Mouse (Mus musculus): Measurements from ENCODE around the gene Magee1. TPM values are rescaled to one million over a fixed set of nuclear protein-coding genes. Genes with fewer than 3 reads are reported as not detected.
"Not testable (repeated sequence)": the region's sequence is repeated elsewhere in the genome, so short reads cannot be mapped to it uniquely, and the experiment has no call there.

Gene Magee1
- total and polyA plus RNA-seq, 2 experiments from 2014 or later = 276 to 280 TPM

- no peaks in the 10 kb centered on the region for H3K9me3 ChIP-seq (ENCODE audit: low read length)
- DNase-seq (ENCODE audit: low spot score) (peak; percentile 71), ATAC-seq (ENCODE audit: low FRiP score) (no peak; the same call in 1 of the 2 replicates)
- no peaks in the 10 kb centered on the region for H3K36me3 ChIP-seq (ENCODE audit: insufficient read depth, low read length)
- H3K9ac ChIP-seq (replicated peaks; ENCODE audit: low read length, poor library complexity, severe bottlenecking) = no peak overlapping the region
- TF ChIP-seq CTCF (IDR thresholded peaks at IDR 0.05) = peak; percentile 82
- no peak overlapping the region for H3K4me2 ChIP-seq (ENCODE audit: low read depth, low read length, poor library complexity, severe bottlenecking)
- H3K4me1 ChIP-seq (ENCODE audit: insufficient read depth, low read length) = no peaks in the 10 kb centered on the region
- 39% methylated on average over 5 of the region's 5 CpGs for WGBS
- H3K27ac ChIP-seq (ENCODE audit: low read depth, low read length) = no peak overlapping the region
- no peaks in the 10 kb centered on the region; the same call in 1 of the 2 replicates for H3K27me3 ChIP-seq (ENCODE audit: insufficient read depth, low read length)
- no peak overlapping the region for H3K4me3 ChIP-seq (ENCODE audit: low read depth, low read length)
Measured at GRCm38 (mm10) chrX:105104175-105104574, 16.0 kb upstream of the Magee1 start.

- Histone ChIP-seq H3K27me3 (ENCODE audit: insufficient read depth, low read length) (no peaks in the 10 kb centered on the region; the same call in 1 of the 2 replicates), H3K9me3 (ENCODE audit: low read length) (no peaks in the 10 kb centered on the region), H3K4me1 (ENCODE audit: insufficient read depth, low read length) (no peaks in the 10 kb centered on the region), H3K27ac (ENCODE audit: low read depth, low read length) (no peak overlapping the region), H3K9ac (replicated peaks; ENCODE audit: low read length, poor library complexity, severe bottlenecking) (no peak overlapping the region), H3K4me3 (ENCODE audit: low read depth, low read length) (no peak overlapping the region), H3K36me3 (ENCODE audit: insufficient read depth, low read length) (no peaks in the 10 kb centered on the region), H3K4me2 (ENCODE audit: low read depth, low read length, poor library complexity, severe bottlenecking) (no peak overlapping the region)
- TF ChIP-seq CTCF (IDR thresholded peaks at IDR 0.05) = no peak
- DNase-seq (ENCODE audit: low spot score) (no peak), ATAC-seq (ENCODE audit: low FRiP score) (no peak)
- WGBS = 62% methylated on average over 2 of the region's 2 CpGs
Measured at GRCm38 (mm10) chrX:105114994-105115393, 5.2 kb upstream of the Magee1 start.

GRCm38 (mm10) chrX:105121227-105121865, 1.2 kb downstream of the Magee1 start:
- Histone ChIP-seq H3K9me3 (ENCODE audit: low read length) (no peaks in the 10 kb centered on the region), H3K4me2 (ENCODE audit: low read depth, low read length, poor library complexity, severe bottlenecking) (peak overlapping the region; percentile 64), H3K36me3 (ENCODE audit: insufficient read depth, low read length) (no peaks in the 10 kb centered on the region), H3K4me1 (ENCODE audit: insufficient read depth, low read length) (0 out of 2 replicates have a peak, but pooled peaks cover 3% of the 10 kb centered on the region), H3K9ac (replicated peaks; ENCODE audit: low read length, poor library complexity, severe bottlenecking) (peak overlapping the region; percentile 84), H3K27me3 (ENCODE audit: insufficient read depth, low read length) (peaks cover 17% of the 10 kb centered on the region; the same call in 1 of the 2 replicates), H3K4me3 (ENCODE audit: low read depth, low read length) (peak overlapping the region; percentile 63), H3K27ac (ENCODE audit: low read depth, low read length) (peak overlapping the region; percentile 90)
- peak; percentile 87 for ATAC-seq (ENCODE audit: low FRiP score)
- DNase-seq (ENCODE audit: low spot score) = peak; percentile 75
- TF ChIP-seq CTCF (IDR thresholded peaks at IDR 0.05) = peak; percentile 64
- WGBS = 23% methylated on average over 38 of the region's 38 CpGs

- DNase-seq (ENCODE audit: low spot score) = peak; percentile 45
- peak; percentile 60 for TF ChIP-seq CTCF (IDR thresholded peaks at IDR 0.05)
Measured at GRCm38 (mm10) chrX:105124903-105125302, 4.7 kb downstream of the Magee1 start.

GRCm38 (mm10) chrX:105151872-105152461, 31.8 kb downstream of the Magee1 start:
- peak overlapping the region; percentile 16; the same call in 1 of the 2 replicates for H3K4me3 ChIP-seq (ENCODE audit: low read depth, low read length)
- no peak overlapping the region for H3K27ac ChIP-seq (ENCODE audit: low read depth, low read length)
- WGBS = 64% methylated on average over 24 of the region's 26 CpGs

More at GRCm38 (mm10) chrX:105124903-105125302, 4.7 kb downstream of the Magee1 start:
- Histone ChIP-seq H3K27ac (ENCODE audit: low read depth, low read length) (no peak overlapping the region), H3K27me3 (ENCODE audit: insufficient read depth, low read length) (peaks cover 17% of the 10 kb centered on the region; the same call in 1 of the 2 replicates), H3K4me2 (ENCODE audit: low read depth, low read length, poor library complexity, severe bottlenecking) (no peak overlapping the region), H3K36me3 (ENCODE audit: insufficient read depth, low read length) (no peaks in the 10 kb centered on the region), H3K9ac (replicated peaks; ENCODE audit: low read length, poor library complexity, severe bottlenecking) (no peak overlapping the region), H3K4me1 (ENCODE audit: insufficient read depth, low read length) (0 out of 2 replicates have a peak, but pooled peaks cover 3% of the 10 kb centered on the region), H3K9me3 (ENCODE audit: low read length) (no peaks in the 10 kb centered on the region), H3K4me3 (ENCODE audit: low read depth, low read length) (no peak overlapping the region)
- WGBS = 9% methylated on average over 2 of the region's 3 CpGs
- no peak for ATAC-seq (ENCODE audit: low FRiP score)

GRCm38 (mm10) chrX:105165007-105165406, 44.8 kb downstream of the Magee1 start:
- 68% methylated on average over 5 of the region's 6 CpGs for WGBS

More at GRCm38 (mm10) chrX:105151872-105152461, 31.8 kb downstream of the Magee1 start:
- Histone ChIP-seq H3K4me1 (ENCODE audit: insufficient read depth, low read length) (no peaks in the 10 kb centered on the region), H3K36me3 (ENCODE audit: insufficient read depth, low read length) (no peaks in the 10 kb centered on the region), H3K9me3 (ENCODE audit: low read length) (no peaks in the 10 kb centered on the region), H3K9ac (replicated peaks; ENCODE audit: low read length, poor library complexity, severe bottlenecking) (no peak overlapping the region), H3K27me3 (ENCODE audit: insufficient read depth, low read length) (peaks cover 3% of the 10 kb centered on the region; the same call in 1 of the 2 replicates), H3K4me2 (ENCODE audit: low read depth, low read length, poor library complexity, severe bottlenecking) (peak overlapping the region; percentile 32)
- no peak for ATAC-seq (ENCODE audit: low FRiP score)
- TF ChIP-seq CTCF (IDR thresholded peaks at IDR 0.05) = no peak
- DNase-seq (ENCODE audit: low spot score) = no peak

More at GRCm38 (mm10) chrX:105165007-105165406, 44.8 kb downstream of the Magee1 start:
- H3K4me2 ChIP-seq (ENCODE audit: low read depth, low read length, poor library complexity, severe bottlenecking); H3K9me3 ChIP-seq (ENCODE audit: low read length); H3K4me1 ChIP-seq (ENCODE audit: insufficient read depth, low read length); H3K27me3 ChIP-seq (ENCODE audit: insufficient read depth, low read length); H3K36me3 ChIP-seq (ENCODE audit: insufficient read depth, low read length); ATAC-seq (ENCODE audit: low FRiP score); H3K27ac ChIP-seq (ENCODE audit: low read depth, low read length); DNase-seq (ENCODE audit: low spot score); H3K4me3 ChIP-seq (ENCODE audit: low read depth, low read length); H3K9ac ChIP-seq (replicated peaks; ENCODE audit: low read length, poor library complexity, severe bottlenecking): not testable (repeated sequence)
